Mouse (Mus musculus): Measurements from ENCODE around the gene Aspg. TPM values are rescaled to one million over a fixed set of nuclear protein-coding genes. Genes with fewer than 3 reads are reported as not detected.
A peak's percentile ranks its signal among the peaks of the same experiment; 100 is the strongest.

Aspg gene
- 1 to 10 TPM in 1 of 2 experiments, under 1 TPM in 1; 0.17 to 4.3 TPM for total RNA-seq (2021)
- long read RNA-seq, experiment 1 = 0 reads
- long read RNA-seq, experiment 2 = 0 reads

GRCm38 (mm10) chr12:112106541-112106971 lies at the start of gene Aspg:
Gene Aspg, plus strand, starts transcription at chr12:112106679.
- peak; percentile 24 to 29 for DNase-seq

GRCm38 (mm10) chr12:112077651-112078050 lies 28.8 kb upstream of the Aspg start:
- peak; percentile 48 to 88 for DNase-seq

- no peak for DNase-seq
Observed at GRCm38 (mm10) chr12:112079911-112080310, 26.6 kb upstream of the Aspg start.

GRCm38 (mm10) chr12:112080911-112081310 lies 25.6 kb upstream of the Aspg start:
- no peak for DNase-seq

- DNase-seq = no peak
Observed at GRCm38 (mm10) chr12:112082241-112082640, 24.2 kb upstream of the Aspg start.

- DNase-seq = no peak
Observed at GRCm38 (mm10) chr12:112086250-112086649, 20.2 kb upstream of the Aspg start.

GRCm38 (mm10) chr12:112086726-112087125 lies 19.8 kb upstream of the Aspg start:
- DNase-seq = no peak

- no peak for DNase-seq
Observed at GRCm38 (mm10) chr12:112088609-112089324, 17.7 kb upstream of the Aspg start.

GRCm38 (mm10) chr12:112091054-112091453 lies 15.4 kb upstream of the Aspg start:
- peak; percentile 65 to 85 for DNase-seq

GRCm38 (mm10) chr12:112094261-112094880 lies 12.1 kb upstream of the Aspg start:
- DNase-seq = no peak

GRCm38 (mm10) chr12:112096051-112096732 lies 10.3 kb upstream of the Aspg start:
- DNase-seq = peak; percentile 87 to 89

- DNase-seq = no peak
Observed at GRCm38 (mm10) chr12:112096733-112097117, 9.8 kb upstream of the Aspg start.

- no peak for DNase-seq
Observed at GRCm38 (mm10) chr12:112100106-112100505, 6.4 kb upstream of the Aspg start.

- DNase-seq = peak; percentile 33 to 38
Observed at GRCm38 (mm10) chr12:112101045-112101444, 5.4 kb upstream of the Aspg start.

GRCm38 (mm10) chr12:112103179-112103578 lies 3.3 kb upstream of the Aspg start:
- no peak for DNase-seq

GRCm38 (mm10) chr12:112104890-112105289 lies 1.6 kb upstream of the Aspg start:
- no peak for DNase-seq

- no peak for DNase-seq
Observed at GRCm38 (mm10) chr12:112107685-112108084, 1.2 kb downstream of the Aspg start.

GRCm38 (mm10) chr12:112108696-112109445 lies 2.4 kb downstream of the Aspg start:
- DNase-seq = no peak

- DNase-seq = no peak
Observed at GRCm38 (mm10) chr12:112109701-112110100, 3.2 kb downstream of the Aspg start.

- no peak for DNase-seq
Observed at GRCm38 (mm10) chr12:112111323-112111722, 4.8 kb downstream of the Aspg start.

GRCm38 (mm10) chr12:112112235-112112634 lies 5.8 kb downstream of the Aspg start:
- DNase-seq = no peak

GRCm38 (mm10) chr12:112112686-112113396 lies 6.4 kb downstream of the Aspg start:
- no peak for DNase-seq
